ENCODE assay signal across 24 mouse cellular contexts in the genomic region with DNA sequence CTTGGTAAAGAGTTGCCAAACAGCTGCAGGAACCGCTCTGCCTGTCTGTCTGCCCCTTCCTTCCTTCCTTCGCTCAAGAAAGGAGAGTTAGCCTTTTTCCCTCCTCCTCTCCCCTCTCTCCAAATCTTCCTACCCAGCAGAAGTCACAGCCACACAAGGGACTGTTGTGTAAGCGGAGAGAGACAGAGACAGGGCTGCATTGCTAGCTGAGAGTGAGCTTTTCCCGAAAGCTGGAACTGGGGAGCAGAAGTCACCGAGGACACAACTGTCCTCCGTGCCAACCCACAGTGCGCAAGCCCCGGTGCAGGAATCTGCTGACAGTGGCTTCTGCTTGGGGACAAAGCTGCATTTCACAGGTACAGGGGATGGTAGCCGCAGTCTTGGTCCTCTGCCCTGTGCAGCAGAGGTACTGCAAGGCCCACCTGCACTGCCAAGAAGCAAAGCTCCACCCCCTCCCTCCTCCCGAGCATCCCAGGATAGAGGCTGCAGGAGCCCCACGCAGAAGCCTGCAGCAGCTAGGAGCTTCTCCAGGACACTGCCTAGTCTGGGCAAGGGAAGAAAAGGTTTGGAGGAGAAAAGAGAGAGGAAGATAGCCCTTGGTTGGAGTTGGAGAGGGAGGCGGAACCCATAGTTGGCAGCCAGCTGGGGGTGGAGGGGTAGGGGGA. TPM values are rescaled to one million over a fixed set of nuclear protein-coding genes. Genes with fewer than 3 reads are reported as not detected.
"Had no signal": no experiment of that assay in that cellular context is flagged by ENCODE, and none has a peak within 500 bp of the region (broad histone marks: within the 10 kb centered on the region; RNA-seq: fewer than 3 reads in every experiment).

No protein-coding gene starts in this region.

- H3K4me3 ChIP-seq: kidney, embryonic 15.5 days; limb, embryonic 13.5 days; liver, embryonic 13.5 days; midbrain, embryonic 15.5 days; myocyte; neural tube, embryonic 13.5 days had no signal

- DNase-seq: kidney, adult 11 months; kidney, adult 8-10 months; kidney, postnatal 10 days; kidney, postnatal 36 days; layer of hippocampus, adult 9-11 months; left cerebral cortex, postnatal 4 days; liver, embryonic 13.5 days; lung, adult 2 months; lung, postnatal 14 days; lung, postnatal 4 days; retina, postnatal 1 day; thymus, adult 18-20 months; thymus, postnatal 14 days; thymus, postnatal 4 days had no signal

- H3K27ac ChIP-seq: kidney, embryonic 15.5 days; limb, embryonic 13.5 days; liver, embryonic 13.5 days; midbrain, embryonic 15.5 days; neural tube, embryonic 13.5 days had no signal

RNA-seq across cellular contexts. Expression of gene Kcna6, which starts 21.9 kb away (rescaled TPM):
- total RNA-seq: liver, adult 2 months; megakaryocyte progenitor cell, adult 5-6 weeks; megakaryocyte-erythroid progenitor cell, adult 5-6 weeks; monocyte, adult 5-6 weeks; neutrophil, adult 5-6 weeks had no signal
